Mouse (Mus musculus) skeletal muscle tissue, postnatal 0 days (tissue): ENCODE data around the gene Cenpi. TPM values are rescaled to one million over a fixed set of nuclear protein-coding genes. Genes with fewer than 3 reads are reported as not detected.

Experiments
- polyA plus RNA-seq: library from polyadenylated mRNA; unstranded; fragments of >200 nt; fragmentation: Nextera tagmentation; extraction: Ambion mirVana; gene quantifications from 2 replicates; pipeline ENCODE4 v1.2.1, GENCODE M21; 2015

Cenpi gene
- 5.8 and 6.5 TPM in 2 replicates for polyA plus RNA-seq

DNA sequence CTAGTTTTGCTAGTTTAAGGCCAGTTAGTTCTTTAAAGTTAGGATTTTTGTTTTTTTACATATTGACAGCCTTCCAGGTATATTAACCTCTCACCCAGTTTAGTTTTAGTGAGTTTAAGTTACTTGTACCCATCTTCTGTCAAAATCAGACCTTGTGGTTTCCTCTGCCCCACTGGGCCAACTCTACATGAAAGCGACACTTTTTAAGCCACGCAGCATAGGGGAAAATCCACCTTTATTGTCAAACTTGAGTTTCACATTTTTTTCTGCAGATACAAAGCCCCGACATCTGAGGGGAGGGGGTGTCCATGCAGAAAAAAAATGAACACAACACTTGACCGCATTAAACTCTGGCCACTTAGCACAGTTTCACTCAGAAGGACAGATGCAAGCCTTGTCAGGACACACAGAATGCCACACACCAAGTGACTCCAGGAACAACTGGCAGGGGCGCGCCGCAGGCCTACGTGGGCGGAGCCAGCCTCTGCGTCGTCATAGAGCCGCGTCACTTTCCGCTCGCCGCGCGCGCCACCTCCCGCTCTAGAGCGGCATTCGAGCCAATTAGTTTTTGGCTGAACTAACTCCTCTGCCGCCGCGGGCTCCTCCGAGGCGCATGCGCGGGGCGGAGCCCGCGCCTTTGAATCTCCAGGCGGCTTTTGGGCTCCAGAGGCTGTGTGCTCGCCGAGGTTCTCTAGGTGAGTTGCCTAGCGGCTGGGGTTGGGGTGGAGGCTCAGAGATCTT, at the start of gene Cenpi:
Gene Cenpi, plus strand, starts transcription at position 551 of the 741 bp plus-strand sequence.

DNA sequence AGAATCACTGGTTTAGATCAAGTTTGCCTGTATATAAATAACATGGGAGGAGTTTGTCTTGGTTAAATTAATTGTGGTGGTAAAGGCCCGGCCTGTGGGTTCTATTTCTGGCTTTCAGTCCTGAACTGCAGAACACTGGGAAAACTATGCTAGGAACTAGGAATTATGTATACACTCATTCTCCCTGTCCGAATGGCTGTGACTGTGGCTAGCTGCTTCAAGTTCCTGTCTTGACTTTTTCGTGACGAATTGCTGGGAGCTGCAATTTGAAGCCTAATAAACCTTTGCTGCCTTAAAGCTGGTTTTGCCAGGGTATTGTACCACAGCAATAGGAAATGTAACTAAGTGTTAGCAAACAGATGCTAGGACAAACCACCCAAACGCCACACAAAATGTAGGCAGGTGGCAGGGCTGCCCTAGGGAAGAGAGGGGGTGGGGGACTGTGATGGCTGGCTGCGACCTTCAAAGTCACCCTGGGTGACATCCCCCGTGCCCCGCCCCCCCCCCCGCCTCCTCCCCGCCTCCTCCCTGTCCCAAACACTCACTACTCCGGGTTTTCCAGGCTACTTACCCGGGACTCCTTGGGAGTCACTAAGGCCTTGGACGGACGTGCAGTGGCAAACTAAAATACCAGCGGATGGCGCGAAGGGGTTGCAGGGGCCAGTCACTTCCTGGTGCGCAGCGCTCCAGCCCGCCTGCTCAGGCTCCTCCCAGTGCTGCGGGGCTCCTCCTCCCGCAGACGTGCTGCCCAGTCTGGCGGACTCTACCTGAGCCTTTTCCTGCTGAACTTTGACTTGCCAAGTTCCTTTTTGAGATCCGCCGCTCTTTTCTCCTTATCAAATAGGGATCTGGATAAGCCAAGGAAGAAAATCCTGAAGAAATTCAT, 31.4 kb upstream of the Cenpi start, which contains the start of gene Trmt2b:
Gene Trmt2b, minus strand, starts transcription at position 710 of the 886 bp plus-strand sequence.

DNA sequence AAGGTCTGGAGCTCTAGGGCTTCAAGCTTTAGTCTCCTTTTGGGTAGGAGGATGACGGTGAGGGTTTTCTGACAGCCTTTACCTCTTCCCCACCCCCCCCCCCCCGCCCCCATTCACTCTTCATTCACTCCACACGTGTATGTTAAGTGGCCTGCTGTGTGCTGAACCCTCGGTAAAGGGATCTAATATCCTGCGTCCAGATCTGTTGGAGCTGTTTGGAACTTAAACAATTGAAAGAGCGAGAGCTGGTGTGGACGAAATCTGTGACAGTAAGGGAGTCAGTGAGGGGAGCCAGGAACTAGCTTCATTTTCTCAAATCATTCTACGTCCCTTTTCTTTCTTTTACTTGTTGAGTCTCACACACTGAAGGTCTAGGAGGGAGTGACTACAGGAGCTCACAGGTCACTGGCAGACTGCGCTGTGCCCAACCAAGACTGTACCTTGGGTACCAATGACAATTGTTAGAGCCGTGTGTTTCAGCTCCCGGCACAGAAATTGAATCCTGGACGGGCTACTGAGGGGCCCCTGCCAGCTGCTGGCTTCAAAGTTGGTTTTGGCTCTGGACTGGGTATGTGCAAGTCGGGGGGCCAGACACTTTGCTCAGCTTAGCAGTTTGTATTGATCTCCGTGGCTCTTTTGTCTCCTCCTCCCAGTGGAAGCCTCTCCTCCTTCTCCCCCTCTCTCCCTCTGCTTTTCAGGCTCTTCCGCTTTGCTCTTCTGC, 96.1 kb downstream of the Cenpi start, which contains the start of gene Drp2:
Gene Drp2, plus strand, starts transcription at position 689 of the 721 bp plus-strand sequence.

Other genes with a start within 250 kb of the Cenpi start
- gene Cstf2, start 248.9 kb upstream of the Cenpi start, polyA plus RNA-seq, result 12.5 and 12.6 TPM in 2 replicates
- 0.29 and 1.1 TPM in 2 replicates for gene Xkrx, start 146.0 kb upstream of the Cenpi start, polyA plus RNA-seq
- not detected in 2 replicates for gene Arl13a, start 120.6 kb upstream of the Cenpi start, polyA plus RNA-seq
- gene Nox1, start 86.1 kb upstream of the Cenpi start, polyA plus RNA-seq, result 0.19 TPM in 1 of 2 replicates, not detected in the other
- 12.0 and 12.3 TPM in 2 replicates for gene Trmt2b, start 31.1 kb upstream of the Cenpi start, polyA plus RNA-seq
- gene Tmem35a, start 12.9 kb upstream of the Cenpi start, polyA plus RNA-seq, result 2.4 and 2.7 TPM in 2 replicates
- 2.3 and 2.8 TPM in 2 replicates for gene Drp2, start 96.5 kb downstream of the Cenpi start, polyA plus RNA-seq
- gene Taf7l, start 168.4 kb downstream of the Cenpi start, polyA plus RNA-seq, result not detected in 2 replicates
- 54.5 and 56.1 TPM in 2 replicates for gene Timm8a1, start 233.8 kb downstream of the Cenpi start, polyA plus RNA-seq